Mouse (Mus musculus) C2C12 (cell line): ENCODE results near the gene Acbd7.

Experiments used
- CEBPB ChIP-seq: IDR thresholded peaks from one replicate; pipeline ENCODE4 v1.6.1; 2011; ENCODE audit warnings: low read depth, mild to moderate bottlenecking, control low read depth, moderate library complexity
- CTCF ChIP-seq: IDR thresholded peaks from one replicate; pipeline ENCODE4 v1.5.1; 2011; ENCODE audit not compliant: control insufficient read depth, insufficient read depth, insufficient read length
- MAX ChIP-seq: IDR thresholded peaks from one replicate; pipeline ENCODE4 v1.6.1; 2011; ENCODE audit warnings: mild to moderate bottlenecking, control low read depth
- MYOD1 ChIP-seq: IDR thresholded peaks from one replicate; pipeline ENCODE4 v1.6.1; 2011; ENCODE audit warnings: low read depth; ENCODE audit not compliant: control insufficient read depth, insufficient read length
- MYOG ChIP-seq: IDR thresholded peaks from one replicate; pipeline ENCODE4 v1.6.1; 2011; ENCODE audit not compliant: control insufficient read depth, insufficient read length; ENCODE audit errors: extremely low read depth
- USF1 ChIP-seq: IDR thresholded peaks from one replicate; pipeline ENCODE4 v1.6.1; 2011; ENCODE audit warnings: low read depth, mild to moderate bottlenecking, control low read depth, moderate library complexity

DNA sequence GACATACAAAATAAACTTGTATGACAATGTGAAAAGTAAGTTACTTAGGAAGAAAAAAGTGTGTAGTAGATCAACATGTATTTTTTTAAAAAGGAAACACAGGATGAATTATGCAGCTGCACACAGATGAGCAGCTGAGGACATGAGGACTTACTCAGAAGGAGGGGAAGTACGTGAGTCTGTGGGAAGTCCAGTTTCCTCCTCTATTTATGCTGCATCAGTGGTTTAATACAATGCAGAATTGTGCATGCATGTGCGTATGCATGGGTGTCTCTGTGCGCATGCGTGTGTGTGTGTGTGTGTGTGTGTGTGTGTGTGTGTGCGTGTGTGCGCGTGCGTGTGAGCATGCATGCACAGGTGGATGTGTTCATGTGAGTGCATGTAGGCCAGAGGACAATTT, 19.8 kb downstream of the Acbd7 start:
- no peak for TF ChIP-seq USF1
- TF ChIP-seq CTCF = no peak
- no peak for TF ChIP-seq MAX
- no peak for TF ChIP-seq MYOG
- no peak for TF ChIP-seq MYOD1
- no peak for TF ChIP-seq CEBPB
